Mouse (Mus musculus): ENCODE data around the gene Dkkl1. TPM values are rescaled to one million over a fixed set of nuclear protein-coding genes. Genes with fewer than 3 reads are reported as not detected.

The Dkkl1 gene
- polyA plus RNA-seq, 1 experiment from 2014 or later: 2.4 TPM

GRCm38 (mm10) chr7:45240109-45240508, 28.2 kb upstream of the Dkkl1 start:
- Histone ChIP-seq H3K36me3 (ENCODE audit: control insufficient read depth, insufficient read depth, low read length) (no peaks in the 10 kb centered on the region), H3K27ac (replicated peaks; ENCODE audit: low read depth, low read length) (no peak overlapping the region), H3K9ac (replicated peaks; ENCODE audit: low read length) (no peak overlapping the region), H3K4me2 (ENCODE audit: low read length) (peak overlapping the region; percentile 66), H3K4me3 (replicated peaks; ENCODE audit: low read depth, low read length) (no peak overlapping the region), H3K4me1 (ENCODE audit: control insufficient read depth, insufficient read depth, low read length) (peaks cover 11% of the 10 kb centered on the region; the same call in 1 of the 2 replicates), H3K27me3 (ENCODE audit: control insufficient read depth, insufficient read depth, low read length) (peaks cover 3% of the 10 kb centered on the region; the same call in 1 of the 2 replicates), H3K9me3 (ENCODE audit: control insufficient read depth, low read length) (no peaks in the 10 kb centered on the region)
- ATAC-seq (ENCODE audit: low FRiP score, low TSS enrichment): no peak
- 58% methylated on average over 7 of the region's 7 CpGs for WGBS
- no peak for DNase-seq

DNA sequence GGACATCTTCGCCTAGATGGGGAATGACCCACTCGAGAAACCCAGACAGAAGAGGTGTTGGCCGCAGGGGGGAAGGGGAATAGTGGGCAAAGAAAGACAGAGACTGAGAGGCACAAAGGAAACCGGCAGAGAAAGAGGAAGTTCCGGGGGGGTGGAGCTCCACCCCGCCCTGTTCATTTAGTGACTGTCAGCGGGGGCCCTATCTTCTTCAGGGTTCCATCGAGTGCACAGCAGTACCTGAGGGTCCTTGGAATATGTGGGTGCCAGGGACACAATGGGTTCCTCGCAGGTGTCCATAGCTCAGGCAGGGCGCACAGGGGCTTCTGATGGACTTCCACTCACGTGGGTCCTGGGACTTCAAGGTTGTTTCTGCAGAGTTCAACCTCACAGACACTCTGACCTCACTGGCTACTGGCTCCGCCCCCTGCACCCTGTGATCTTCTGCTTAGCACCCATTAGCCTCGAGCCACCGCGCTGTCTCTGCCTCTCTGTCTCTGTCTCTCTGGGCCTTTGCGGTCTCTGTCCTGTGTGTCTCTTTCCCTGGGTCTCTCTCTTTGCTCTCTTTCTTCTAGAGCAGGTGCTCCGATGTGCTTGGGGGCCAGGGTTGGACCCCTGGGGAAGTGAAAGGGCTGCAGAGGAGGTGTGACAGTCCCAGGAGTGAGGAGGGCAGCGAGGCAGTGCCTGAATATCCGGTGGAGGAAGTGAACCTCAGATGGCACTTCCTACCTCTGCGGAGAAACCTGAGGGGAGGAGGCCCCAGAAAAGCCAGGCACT, 27.0 kb upstream of the Dkkl1 start, which contains the start of gene Cd37:
TSS of gene Cd37 (minus strand) at position 393 of the 774 bp plus-strand sequence.
- H3K9ac ChIP-seq (replicated peaks; ENCODE audit: low read length): no peak within 1 kb of the TSS
- H3K4me2 ChIP-seq (ENCODE audit: low read length): no peak within 1 kb of the TSS
- no peak for DNase-seq
- WGBS: 40% methylated on average over 20 of the region's 20 CpGs
- peaks cover 3% of the 10 kb centered on the region; the same call in 1 of the 2 replicates for H3K27me3 ChIP-seq (ENCODE audit: control insufficient read depth, insufficient read depth, low read length)
- H3K9me3 ChIP-seq (ENCODE audit: control insufficient read depth, low read length): no peaks in the 10 kb centered on the region
- no peaks in the 10 kb centered on the region for H3K36me3 ChIP-seq (ENCODE audit: control insufficient read depth, insufficient read depth, low read length)
- H3K4me3 ChIP-seq (replicated peaks; ENCODE audit: low read depth, low read length): no peak within 1 kb of the TSS
- H3K4me1 ChIP-seq (ENCODE audit: control insufficient read depth, insufficient read depth, low read length): peaks cover 20% of the 10 kb centered on the region
- H3K27ac ChIP-seq (replicated peaks; ENCODE audit: low read depth, low read length): no peak within 1 kb of the TSS
- ATAC-seq (ENCODE audit: low FRiP score, low TSS enrichment): no peak

- H3K9me3 ChIP-seq (ENCODE audit: control insufficient read depth, low read length): no peaks in the 10 kb centered on the region
- 74% methylated on average over 17 of the region's 17 CpGs for WGBS
- H3K27me3 ChIP-seq (ENCODE audit: control insufficient read depth, insufficient read depth, low read length): peaks cover 3% of the 10 kb centered on the region; the same call in 1 of the 2 replicates
- H3K4me1 ChIP-seq (ENCODE audit: control insufficient read depth, insufficient read depth, low read length): peaks cover 20% of the 10 kb centered on the region
- DNase-seq (no peak), ATAC-seq (ENCODE audit: low FRiP score, low TSS enrichment) (no peak)
- H3K36me3 ChIP-seq (ENCODE audit: control insufficient read depth, insufficient read depth, low read length): no peaks in the 10 kb centered on the region
- H3K4me3 ChIP-seq (replicated peaks; ENCODE audit: low read depth, low read length): no peak overlapping the region
- no peak overlapping the region for H3K4me2 ChIP-seq (ENCODE audit: low read length)
- H3K9ac ChIP-seq (replicated peaks; ENCODE audit: low read length): no peak overlapping the region
- H3K27ac ChIP-seq (replicated peaks; ENCODE audit: low read depth, low read length): no peak overlapping the region
Observed at GRCm38 (mm10) chr7:45237747-45238699, 26.1 kb upstream of the Dkkl1 start.

GRCm38 (mm10) chr7:45235656-45236180, 23.8 kb upstream of the Dkkl1 start:
- H3K4me2 ChIP-seq (ENCODE audit: low read length): peak overlapping the region; percentile 36
- H3K27me3 ChIP-seq (ENCODE audit: control insufficient read depth, insufficient read depth, low read length): peaks cover 3% of the 10 kb centered on the region; the same call in 1 of the 2 replicates
- peaks cover 17% of the 10 kb centered on the region for H3K4me1 ChIP-seq (ENCODE audit: control insufficient read depth, insufficient read depth, low read length)
- no peaks in the 10 kb centered on the region for H3K9me3 ChIP-seq (ENCODE audit: control insufficient read depth, low read length)
- 26% methylated on average over 17 of the region's 17 CpGs for WGBS
- ATAC-seq (ENCODE audit: low FRiP score, low TSS enrichment): no peak
- peak overlapping the region; percentile 75 for H3K27ac ChIP-seq (replicated peaks; ENCODE audit: low read depth, low read length)
- DNase-seq: no peak
- no peak overlapping the region for H3K4me3 ChIP-seq (replicated peaks; ENCODE audit: low read depth, low read length)
- 0 out of 2 replicates have a peak overlapping the region, but pooled peaks have one; percentile 23 for H3K9ac ChIP-seq (replicated peaks; ENCODE audit: low read length)
- 0 out of 2 replicates have a peak, but pooled peaks cover 5% of the 10 kb centered on the region for H3K36me3 ChIP-seq (ENCODE audit: control insufficient read depth, insufficient read depth, low read length)

- Histone ChIP-seq H3K36me3 (ENCODE audit: control insufficient read depth, insufficient read depth, low read length) (0 out of 2 replicates have a peak, but pooled peaks cover 5% of the 10 kb centered on the region), H3K9ac (replicated peaks; ENCODE audit: low read length) (0 out of 2 replicates have a peak overlapping the region, but pooled peaks have one; percentile 23), H3K27ac (replicated peaks; ENCODE audit: low read depth, low read length) (peak overlapping the region; percentile 75), H3K4me2 (ENCODE audit: low read length) (peak overlapping the region; percentile 36), H3K4me3 (replicated peaks; ENCODE audit: low read depth, low read length) (0 out of 2 replicates have a peak overlapping the region, but pooled peaks have one; percentile 5), H3K4me1 (ENCODE audit: control insufficient read depth, insufficient read depth, low read length) (peaks cover 14% of the 10 kb centered on the region; the same call in 1 of the 2 replicates), H3K9me3 (ENCODE audit: control insufficient read depth, low read length) (no peaks in the 10 kb centered on the region), H3K27me3 (ENCODE audit: control insufficient read depth, insufficient read depth, low read length) (peaks cover 3% of the 10 kb centered on the region; the same call in 1 of the 2 replicates)
- ATAC-seq (ENCODE audit: low FRiP score, low TSS enrichment) (peak; percentile 78; the same call in 1 of the 2 replicates), DNase-seq (peak; percentile 73)
- WGBS: 5% methylated on average over 21 of the region's 21 CpGs
Observed at GRCm38 (mm10) chr7:45234922-45235571, 23.1 kb upstream of the Dkkl1 start.

- H3K27ac ChIP-seq (replicated peaks; ENCODE audit: low read depth, low read length): peak overlapping the region; percentile 75
- H3K4me3 ChIP-seq (replicated peaks; ENCODE audit: low read depth, low read length): no peak overlapping the region
- no peak overlapping the region for H3K9ac ChIP-seq (replicated peaks; ENCODE audit: low read length)
- H3K4me2 ChIP-seq (ENCODE audit: low read length): peak overlapping the region; percentile 36; the same call in 1 of the 2 replicates
- DNase-seq: peak; percentile 49
- peaks cover 14% of the 10 kb centered on the region; the same call in 1 of the 2 replicates for H3K4me1 ChIP-seq (ENCODE audit: control insufficient read depth, insufficient read depth, low read length)
- no peak for ATAC-seq (ENCODE audit: low FRiP score, low TSS enrichment)
- H3K9me3 ChIP-seq (ENCODE audit: control insufficient read depth, low read length): no peaks in the 10 kb centered on the region
- WGBS: 6% methylated on average over 29 of the region's 29 CpGs
- peaks cover 9% of the 10 kb centered on the region for H3K36me3 ChIP-seq (ENCODE audit: control insufficient read depth, insufficient read depth, low read length)
- H3K27me3 ChIP-seq (ENCODE audit: control insufficient read depth, insufficient read depth, low read length): peaks cover 3% of the 10 kb centered on the region; the same call in 1 of the 2 replicates
Observed at GRCm38 (mm10) chr7:45234333-45234841, 22.4 kb upstream of the Dkkl1 start.

- DNase-seq: peak; percentile 47
- Histone ChIP-seq H3K4me1 (ENCODE audit: control insufficient read depth, insufficient read depth, low read length) (peaks cover 14% of the 10 kb centered on the region; the same call in 1 of the 2 replicates), H3K4me3 (replicated peaks; ENCODE audit: low read depth, low read length) (no peak overlapping the region), H3K27ac (replicated peaks; ENCODE audit: low read depth, low read length) (no peak overlapping the region), H3K36me3 (ENCODE audit: control insufficient read depth, insufficient read depth, low read length) (peaks cover 15% of the 10 kb centered on the region), H3K9ac (replicated peaks; ENCODE audit: low read length) (no peak overlapping the region), H3K27me3 (ENCODE audit: control insufficient read depth, insufficient read depth, low read length) (no peaks in the 10 kb centered on the region), H3K4me2 (ENCODE audit: low read length) (peak overlapping the region; percentile 21; the same call in 1 of the 2 replicates), H3K9me3 (ENCODE audit: control insufficient read depth, low read length) (no peaks in the 10 kb centered on the region)
- ATAC-seq (ENCODE audit: low FRiP score, low TSS enrichment): peak; percentile 15; the same call in 1 of the 2 replicates
- 22% methylated on average over 20 of the region's 20 CpGs for WGBS
Observed at GRCm38 (mm10) chr7:45233580-45234332, 21.8 kb upstream of the Dkkl1 start.

Measured in midbrain, embryonic 14.5 days (tissue).